Mouse (Mus musculus) lung, embryonic 14.5 days (tissue): ENCODE results near the gene Cep44. TPM values are rescaled to one million over a fixed set of nuclear protein-coding genes. Genes with fewer than 3 reads are reported as not detected.

Experiments
- ATAC-seq: fragments of 200-750 bp; cut with Nextera tagmentation; 2 replicates; pipeline ENCODE4 v1.8.0; 2017; ENCODE audit warnings: mild to moderate bottlenecking, moderate TSS enrichment, moderate library complexity; ENCODE audit not compliant: insufficient read depth
- DNase-seq: peaks from one replicate; pipeline ENCODE4 v3.0.0-alpha.2; 2015
- H3K27ac ChIP-seq: fragments of 300-500 bp; sonication (generic); 2 replicates; pipeline ENCODE4 v1.5.1; 2014; ENCODE audit warnings: low read depth, mild to moderate bottlenecking, moderate library complexity
- H3K27me3 ChIP-seq: fragments of 300-500 bp; sonication (generic); 2 replicates; pipeline ENCODE4 v1.6.1; 2014; ENCODE audit warnings: low read length, control low read depth; ENCODE audit not compliant: insufficient read depth
- H3K36me3 ChIP-seq: fragments of 300-500 bp; sonication (generic); 2 replicates; pipeline ENCODE4 v1.6.1; 2014; ENCODE audit warnings: control low read depth; ENCODE audit not compliant: insufficient read depth
- H3K4me1 ChIP-seq: fragments of 300-500 bp; sonication (generic); 2 replicates; pipeline ENCODE4 v1.6.1; 2014; ENCODE audit warnings: antibody characterized with exemption, control low read depth; ENCODE audit not compliant: insufficient read depth
- H3K4me2 ChIP-seq: fragments of 300-500 bp; sonication (generic); 2 replicates; pipeline ENCODE4 v1.6.1; 2014; ENCODE audit warnings: mild to moderate bottlenecking
- H3K4me3 ChIP-seq: fragments of 300-500 bp; sonication (generic); 2 replicates; pipeline ENCODE4 v1.5.1; 2014; ENCODE audit warnings: low read depth, low read length
- H3K9ac ChIP-seq: fragments of 300-500 bp; sonication (generic); 2 replicates; pipeline ENCODE4 v1.6.1; 2014
- H3K9me3 ChIP-seq: fragments of 300-500 bp; sonication (generic); 2 replicates; pipeline ENCODE4 v1.6.1; 2016; ENCODE audit warnings: low read depth, low read length, control low read depth
- CTCF ChIP-seq: IDR thresholded peaks from 2 replicates; pipeline ENCODE4 v1.5.1; 2016; ENCODE audit warnings: antibody characterized with exemption, low read depth
- WGBS: fragments of 180-500 bp; shearing (Covaris S2); extraction: QIAGEN DNeasy Blood & Tissue Kit; methylation state at CpG from one replicate; pipeline ENCODE4 v1.1.7; 2014; 5-methylcytosine and 5-hydroxymethylcytosine counted together
- polyA plus RNA-seq: library from polyadenylated mRNA; unstranded; fragments of >200 nt; fragmentation: Nextera tagmentation; extraction: Ambion mirVana; gene quantifications from 2 replicates; pipeline ENCODE4 v1.2.1, GENCODE M21; 2014

Gene Cep44
- polyA plus RNA-seq, 1 experiment from 2014 or later = 32.4 TPM

DNA sequence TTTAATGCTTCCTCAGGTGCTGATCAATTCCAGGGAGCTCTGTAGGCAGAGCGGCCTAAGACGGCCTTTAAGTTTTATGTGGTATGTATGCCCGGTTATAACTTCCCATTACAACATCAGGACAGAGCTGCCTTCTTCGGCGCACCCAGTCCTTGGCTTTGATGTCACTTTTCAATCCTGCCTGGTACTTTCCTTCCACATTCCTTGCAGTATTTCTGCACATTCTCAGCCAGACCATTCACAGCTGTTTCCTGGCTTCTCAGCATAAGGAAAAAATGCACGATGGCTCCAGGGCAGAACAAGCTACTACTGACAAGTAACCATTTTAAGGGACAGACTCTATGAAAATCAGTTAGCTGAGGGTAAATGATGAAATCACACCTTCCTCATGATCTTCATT lies 22.0 kb downstream of the Cep44 start:
- H3K4me3 ChIP-seq = no peak overlapping the region
- ATAC-seq (no peak), DNase-seq (no peak)
- WGBS = 82% methylated on average over 6 of the region's 6 CpGs
- H3K4me2 ChIP-seq = no peak overlapping the region
- no peak overlapping the region for H3K27ac ChIP-seq
- H3K27me3 ChIP-seq = no peaks in the 10 kb centered on the region
- no peak overlapping the region for H3K9ac ChIP-seq
- peaks cover 12% of the 10 kb centered on the region; the same call in 1 of the 2 replicates for H3K36me3 ChIP-seq
- H3K4me1 ChIP-seq = no peaks in the 10 kb centered on the region
- TF ChIP-seq CTCF = no peak
- H3K9me3 ChIP-seq = no peaks in the 10 kb centered on the region

DNA sequence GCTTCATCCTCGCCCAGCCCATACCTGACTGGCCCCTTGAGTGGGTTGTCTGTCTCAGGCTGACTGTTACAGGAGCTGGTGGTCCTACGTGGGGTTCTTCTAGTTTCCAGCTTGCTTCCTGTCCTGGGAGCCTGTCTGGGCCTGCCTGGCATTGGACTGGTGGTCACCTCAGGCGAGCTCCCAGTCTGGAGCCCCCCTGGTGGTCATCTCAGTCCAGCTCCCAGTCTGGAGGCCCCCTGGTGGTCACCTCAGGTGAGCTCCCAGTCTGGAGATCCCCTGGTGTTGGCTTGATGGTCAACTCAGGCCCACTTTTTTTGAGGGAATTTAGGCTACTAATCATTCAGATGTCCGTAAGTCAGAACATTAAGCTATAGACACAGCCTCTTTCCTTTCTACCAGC lies 29.8 kb downstream of the Cep44 start:
- peak; percentile 44 for TF ChIP-seq CTCF
- ATAC-seq = no peak

DNA sequence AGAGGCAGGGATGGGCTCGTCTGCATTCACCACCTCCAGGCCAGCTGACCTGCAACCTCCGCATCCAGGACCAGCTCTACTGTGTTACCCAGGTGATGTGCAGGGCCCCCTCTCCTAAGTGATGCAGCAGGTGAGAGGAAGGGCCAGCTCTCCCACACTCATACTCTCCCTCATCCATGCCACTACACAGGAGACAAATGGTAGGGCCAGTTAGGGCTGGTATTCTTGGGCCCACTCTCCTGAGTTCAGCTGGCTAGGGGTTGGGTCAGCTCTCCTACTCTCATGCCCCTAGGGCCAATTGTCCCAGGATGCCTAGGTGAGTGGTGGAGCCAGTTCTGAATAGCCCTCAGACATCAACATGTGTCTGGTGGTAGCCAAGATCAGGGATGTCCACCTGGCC lies 30.6 kb downstream of the Cep44 start:
- H3K27me3 ChIP-seq = no peaks in the 10 kb centered on the region
- H3K9ac ChIP-seq = no peak overlapping the region
- DNase-seq (no peak), ATAC-seq (no peak)
- TF ChIP-seq CTCF = no peak
- H3K27ac ChIP-seq = no peak overlapping the region
- no peak overlapping the region for H3K4me2 ChIP-seq
- WGBS = 75% methylated on average over 2 of the region's 2 CpGs
- H3K9me3 ChIP-seq = no peaks in the 10 kb centered on the region
- no peaks in the 10 kb centered on the region for H3K4me1 ChIP-seq
- no peaks in the 10 kb centered on the region for H3K36me3 ChIP-seq
- no peak overlapping the region for H3K4me3 ChIP-seq

More for the DNA sequence above, 29.8 kb downstream of the Cep44 start:
- Histone ChIP-seq H3K9ac (no peak overlapping the region), H3K9me3 (no peaks in the 10 kb centered on the region), H3K36me3 (no peaks in the 10 kb centered on the region), H3K4me2 (no peak overlapping the region), H3K4me1 (no peaks in the 10 kb centered on the region), H3K27me3 (no peaks in the 10 kb centered on the region), H3K27ac (no peak overlapping the region), H3K4me3 (no peak overlapping the region)
- WGBS = 75% methylated on average over 4 of the region's 4 CpGs
- no peak for DNase-seq

DNA sequence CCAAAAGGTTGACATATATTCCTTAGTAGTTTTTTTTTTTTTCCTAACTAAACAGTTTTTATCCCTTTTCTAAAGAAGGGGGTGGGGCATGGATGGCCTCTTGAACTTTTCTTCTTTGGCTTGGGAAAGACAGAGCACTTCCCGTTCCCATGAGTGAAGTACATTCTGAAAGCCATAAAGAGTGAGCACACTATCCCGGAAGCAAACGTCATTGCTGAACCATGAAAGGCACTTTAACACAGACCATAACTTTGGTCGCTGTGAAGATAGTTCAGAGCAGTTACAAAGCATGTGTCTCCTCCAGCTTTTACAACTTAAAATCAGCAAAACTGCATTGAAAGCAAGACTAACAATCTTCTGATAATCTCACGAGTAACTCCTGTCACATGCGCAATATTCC lies 32.0 kb downstream of the Cep44 start:
- 67% methylated on average over 6 of the region's 6 CpGs for WGBS

DNA sequence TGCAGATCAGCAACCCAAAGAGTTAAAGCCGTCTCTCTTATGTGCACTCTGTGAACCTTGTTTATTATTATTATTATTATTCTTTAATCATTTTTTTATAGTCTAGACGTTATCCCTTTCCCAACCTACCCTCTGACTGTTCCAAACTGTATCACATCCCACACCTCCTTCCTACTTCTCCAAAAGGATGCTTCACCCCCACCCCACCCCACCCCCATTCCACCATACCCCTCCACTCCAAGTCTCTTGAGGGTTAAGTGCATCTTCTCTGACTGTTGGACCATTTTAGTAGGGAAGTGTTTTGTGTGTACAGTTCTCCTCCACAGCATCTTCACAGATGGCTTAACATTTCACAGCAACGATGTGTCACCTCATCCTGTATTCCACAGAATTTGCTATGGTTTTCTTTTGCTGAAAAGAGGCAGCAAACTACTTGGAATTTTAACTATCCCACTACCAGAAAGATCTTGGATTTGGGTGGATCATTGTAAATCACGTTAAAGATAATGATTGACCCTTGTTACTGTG lies 41.8 kb downstream of the Cep44 start:
- DNase-seq (no peak), ATAC-seq (no peak)
- no peak for TF ChIP-seq CTCF
- Histone ChIP-seq H3K4me2 (no peak overlapping the region), H3K36me3 (no peaks in the 10 kb centered on the region), H3K27ac (no peak overlapping the region), H3K27me3 (no peaks in the 10 kb centered on the region), H3K4me1 (no peaks in the 10 kb centered on the region), H3K9ac (no peak overlapping the region), H3K4me3 (no peak overlapping the region), H3K9me3 (no peaks in the 10 kb centered on the region)
- WGBS = 61% methylated on average over 4 of the region's 4 CpGs

More for the DNA sequence above, 32.0 kb downstream of the Cep44 start:
- ATAC-seq (no peak), DNase-seq (no peak)
- Histone ChIP-seq H3K9ac (no peak overlapping the region), H3K4me2 (no peak overlapping the region), H3K27me3 (no peaks in the 10 kb centered on the region), H3K27ac (no peak overlapping the region), H3K9me3 (no peaks in the 10 kb centered on the region), H3K4me3 (no peak overlapping the region), H3K36me3 (no peaks in the 10 kb centered on the region), H3K4me1 (no peaks in the 10 kb centered on the region)
- TF ChIP-seq CTCF = no peak

DNA sequence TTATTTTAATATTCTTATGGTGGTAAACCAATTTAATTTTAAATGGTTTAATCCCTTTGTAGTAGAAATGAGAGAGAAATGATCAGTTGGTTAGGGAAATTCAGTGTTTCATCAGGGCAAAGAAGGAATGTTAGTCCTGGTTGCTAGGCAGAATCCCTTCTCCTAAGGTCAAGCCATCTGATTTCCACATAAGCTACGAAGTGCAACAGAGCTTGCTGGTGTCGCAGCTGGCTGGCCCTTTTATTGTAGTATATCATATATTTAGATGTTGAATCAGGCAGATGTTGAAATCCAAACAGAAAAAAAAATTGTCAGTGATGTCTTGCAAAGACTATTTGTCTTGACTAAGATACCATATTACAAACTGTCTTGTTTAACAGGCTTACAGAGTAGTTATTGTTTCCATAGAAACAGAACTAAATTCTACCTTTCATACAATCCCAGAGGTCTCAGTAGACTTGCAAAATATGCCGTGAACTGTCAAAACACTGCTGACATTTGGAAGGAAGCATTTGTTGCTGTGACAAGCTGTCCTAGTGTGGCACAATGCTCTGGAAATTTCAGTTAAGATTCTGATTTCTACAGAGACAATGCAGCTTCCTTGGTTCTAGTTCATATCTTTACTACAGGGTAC lies 42.4 kb downstream of the Cep44 start:
- Histone ChIP-seq H3K4me2 (no peak overlapping the region), H3K9me3 (no peaks in the 10 kb centered on the region), H3K36me3 (no peaks in the 10 kb centered on the region), H3K27me3 (no peaks in the 10 kb centered on the region), H3K27ac (no peak overlapping the region), H3K4me3 (no peak overlapping the region), H3K9ac (no peak overlapping the region), H3K4me1 (no peaks in the 10 kb centered on the region)
- WGBS = 35% methylated on average over 3 of the region's 3 CpGs
- no peak for TF ChIP-seq CTCF
- no peak for DNase-seq
- no peak for ATAC-seq

DNA sequence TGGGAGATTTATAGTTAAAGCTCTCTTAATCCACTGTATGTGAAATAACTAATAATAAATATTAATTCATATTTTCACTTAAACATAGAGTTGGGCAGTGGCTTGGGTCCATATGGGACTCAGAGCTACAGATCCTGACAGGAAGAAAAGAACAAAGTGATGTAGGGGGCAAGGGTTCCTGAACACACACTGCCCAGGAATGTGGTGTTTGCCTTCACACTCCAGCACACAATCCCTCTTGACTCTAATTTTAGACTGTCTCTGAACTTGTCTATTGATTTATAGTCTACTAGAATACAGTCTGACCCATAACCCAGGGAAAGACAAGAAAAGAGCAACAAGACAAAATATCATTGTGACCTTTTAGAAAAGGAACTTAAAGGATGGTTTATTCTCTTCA lies 48.9 kb downstream of the Cep44 start:
- H3K9ac ChIP-seq = no peak overlapping the region
- H3K9me3 ChIP-seq = no peaks in the 10 kb centered on the region
- H3K4me3 ChIP-seq = no peak overlapping the region
- no peak overlapping the region for H3K4me2 ChIP-seq
- no peak for DNase-seq
- no peak overlapping the region for H3K27ac ChIP-seq
- no peaks in the 10 kb centered on the region for H3K36me3 ChIP-seq
- no peak for TF ChIP-seq CTCF
- ATAC-seq = no peak
- no peaks in the 10 kb centered on the region for H3K4me1 ChIP-seq
- no peaks in the 10 kb centered on the region for H3K27me3 ChIP-seq

DNA sequence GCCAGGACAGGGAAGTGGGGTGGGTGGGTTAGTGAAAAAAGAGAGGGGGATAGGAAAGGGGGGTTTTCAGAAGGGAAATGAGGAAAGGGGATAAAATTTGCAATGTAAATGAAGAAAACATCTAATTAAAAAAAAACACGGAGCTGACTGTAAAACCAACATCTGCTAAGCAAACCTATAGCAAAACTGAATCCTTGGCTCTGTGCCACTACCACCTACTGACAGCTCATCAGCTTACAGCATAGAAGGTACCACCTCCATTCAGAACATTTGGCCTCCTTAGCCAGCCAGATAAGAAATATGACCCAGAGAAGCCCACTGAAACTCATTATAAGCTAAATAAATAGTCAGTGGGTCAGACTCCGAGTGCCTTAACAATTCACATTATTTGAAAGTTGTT lies 61.4 kb downstream of the Cep44 start:
- no peak for TF ChIP-seq CTCF
- DNase-seq (peak; percentile 11), ATAC-seq (no peak)
- Histone ChIP-seq H3K4me1 (no peaks in the 10 kb centered on the region), H3K9me3 (no peaks in the 10 kb centered on the region), H3K4me3 (no peak overlapping the region), H3K27me3 (no peaks in the 10 kb centered on the region), H3K36me3 (no peaks in the 10 kb centered on the region), H3K27ac (no peak overlapping the region), H3K9ac (no peak overlapping the region), H3K4me2 (no peak overlapping the region)
- WGBS = 16% methylated on average over 2 of the region's 2 CpGs
